Mouse (Mus musculus): ENCODE measurements around the gene Olfr615. TPM values are rescaled to one million over a fixed set of nuclear protein-coding genes. Genes with fewer than 3 reads are reported as not detected.

The Olfr615 gene
- polyA plus RNA-seq, 1 experiment, result not detected

DNA sequence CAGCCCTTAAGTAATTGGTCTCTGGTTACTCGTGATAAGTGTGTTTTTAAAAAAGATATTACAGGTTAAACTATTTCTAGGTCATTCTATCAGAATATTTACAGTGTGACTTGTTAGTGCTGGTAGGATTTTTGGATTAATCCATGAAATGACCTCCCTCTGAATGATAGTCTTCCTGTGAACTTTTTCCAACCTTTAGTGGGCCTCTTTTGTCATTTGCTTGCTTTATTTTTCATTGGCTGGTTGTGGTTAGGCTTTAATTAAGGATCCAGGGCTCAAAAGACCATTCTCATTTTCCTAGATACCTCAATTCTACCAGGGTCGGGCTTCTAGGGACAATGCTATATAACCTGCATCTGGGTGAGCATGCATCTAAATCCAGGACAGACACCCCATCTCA lies 33.9 kb downstream of the Olfr615 start, which contains the start of gene Olfr618:
Olfr618 (plus strand) TSS at position 301 of the 400 bp plus-strand sequence.
- H3K27me3 ChIP-seq (ENCODE audit: control insufficient read depth, insufficient read depth, low read length), result no peaks in the 10 kb centered on the region
- H3K27ac ChIP-seq (ENCODE audit: control insufficient read depth, insufficient read depth, low read length), result no peak within 1 kb of the TSS
- TF ChIP-seq CTCF (IDR thresholded peaks at IDR 0.05; ENCODE audit: borderline replicate concordance, control insufficient read depth, extremely low read depth, insufficient read depth, low read length, poor library complexity), result no peak
- TF ChIP-seq POLR2A (IDR thresholded peaks at IDR 0.05; ENCODE audit: control insufficient read depth, extremely low read depth, insufficient read depth, low read length, poor library complexity), result no peak
- H3K36me3 ChIP-seq (ENCODE audit: control insufficient read depth, insufficient read depth, low read length), result no peaks in the 10 kb centered on the region
- 83% methylated on average over 2 of the region's 2 CpGs for WGBS
- no peaks in the 10 kb centered on the region for H3K4me1 ChIP-seq (replicated peaks; ENCODE audit: control insufficient read depth, insufficient read depth, low read length)
- no peak for DNase-seq
- H3K4me3 ChIP-seq (ENCODE audit: control insufficient read depth, insufficient read depth, low read length), result no peak within 1 kb of the TSS

DNA sequence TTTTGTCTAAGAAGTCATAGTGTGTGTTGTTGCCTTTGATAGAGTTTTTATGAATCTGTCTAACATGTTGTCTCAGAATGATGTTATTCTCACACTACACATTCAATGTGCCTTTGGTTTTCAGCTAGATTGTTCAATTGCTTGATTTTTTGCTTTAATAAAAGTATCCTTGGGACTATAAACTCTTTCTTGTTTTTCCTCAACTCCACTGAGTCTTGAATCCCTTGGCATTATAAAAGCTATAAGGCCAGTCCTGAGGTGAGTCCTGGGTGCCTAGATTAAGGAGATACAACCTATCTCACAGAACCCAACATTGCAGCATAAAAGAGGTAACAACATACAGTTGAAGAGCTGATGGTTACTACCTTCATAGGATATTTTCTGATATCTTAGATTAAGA lies 44.4 kb downstream of the Olfr615 start, which contains the start of gene Olfr619:
Olfr619 (plus strand) TSS at position 301 of the 400 bp plus-strand sequence.
- Histone ChIP-seq H3K27me3 (ENCODE audit: control insufficient read depth, insufficient read depth, low read length) (no peaks in the 10 kb centered on the region), H3K4me1 (replicated peaks; ENCODE audit: control insufficient read depth, insufficient read depth, low read length) (no peaks in the 10 kb centered on the region), H3K27ac (ENCODE audit: control insufficient read depth, insufficient read depth, low read length) (no peak within 1 kb of the TSS), H3K4me3 (ENCODE audit: control insufficient read depth, insufficient read depth, low read length) (no peak within 1 kb of the TSS), H3K36me3 (ENCODE audit: control insufficient read depth, insufficient read depth, low read length) (no peaks in the 10 kb centered on the region)
- no peak for DNase-seq
- no peak for TF ChIP-seq POLR2A (IDR thresholded peaks at IDR 0.05; ENCODE audit: control insufficient read depth, extremely low read depth, insufficient read depth, low read length, poor library complexity)
- TF ChIP-seq CTCF (IDR thresholded peaks at IDR 0.05; ENCODE audit: borderline replicate concordance, control insufficient read depth, extremely low read depth, insufficient read depth, low read length, poor library complexity), result no peak

DNA sequence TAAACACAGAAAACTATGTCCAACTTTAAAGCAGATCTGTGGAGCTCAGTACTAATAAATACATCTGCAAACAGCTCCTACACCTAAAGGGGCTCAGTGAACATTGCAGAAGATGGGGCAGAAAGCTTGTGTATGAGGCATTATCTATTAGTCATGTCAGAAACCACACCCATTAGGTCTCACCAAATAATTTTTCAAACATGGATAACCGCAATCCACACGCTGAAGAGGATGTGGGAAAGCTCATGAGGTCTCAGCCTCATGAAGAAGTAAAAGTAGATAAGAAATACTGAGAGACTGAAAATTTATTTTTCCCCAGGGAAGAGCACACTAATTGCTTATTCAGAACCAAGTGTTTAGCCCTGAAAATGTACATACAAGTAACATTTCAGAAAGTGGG lies 51.5 kb downstream of the Olfr615 start:
- Histone ChIP-seq H3K27ac (ENCODE audit: control insufficient read depth, insufficient read depth, low read length) (no peak overlapping the region), H3K36me3 (ENCODE audit: control insufficient read depth, insufficient read depth, low read length) (no peaks in the 10 kb centered on the region), H3K4me3 (ENCODE audit: control insufficient read depth, insufficient read depth, low read length) (no peak overlapping the region), H3K27me3 (ENCODE audit: control insufficient read depth, insufficient read depth, low read length) (no peaks in the 10 kb centered on the region), H3K4me1 (replicated peaks; ENCODE audit: control insufficient read depth, insufficient read depth, low read length) (no peaks in the 10 kb centered on the region)
- TF ChIP-seq POLR2A (IDR thresholded peaks at IDR 0.05; ENCODE audit: control insufficient read depth, extremely low read depth, insufficient read depth, low read length, poor library complexity) (no peak), CTCF (IDR thresholded peaks at IDR 0.05; ENCODE audit: borderline replicate concordance, control insufficient read depth, extremely low read depth, insufficient read depth, low read length, poor library complexity) (no peak)
- DNase-seq, result no peak
- WGBS, result 69% methylated on average over 2 of the region's 2 CpGs

DNA sequence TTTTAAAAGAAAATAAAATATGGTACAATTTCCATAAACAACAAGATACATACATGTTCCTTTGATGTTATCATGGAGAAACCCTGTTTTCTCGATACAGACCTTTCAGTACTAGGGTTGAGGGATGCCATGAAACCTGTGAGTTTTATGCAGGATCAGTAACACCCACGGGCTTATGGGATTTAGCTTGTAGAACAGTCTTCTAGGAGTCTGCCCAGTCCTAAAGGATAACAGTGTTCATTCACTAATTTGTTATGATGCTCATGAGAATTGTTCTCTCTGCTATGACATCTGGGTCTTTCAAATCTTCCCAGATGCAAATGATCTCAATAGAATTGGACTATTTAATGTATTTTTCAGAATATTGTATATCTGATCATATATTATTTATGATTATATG lies 56.6 kb downstream of the Olfr615 start, which contains the start of gene Olfr620:
Olfr620 (minus strand) TSS at position 101 of the 400 bp plus-strand sequence.
- no peak for TF ChIP-seq CTCF (IDR thresholded peaks at IDR 0.05; ENCODE audit: borderline replicate concordance, control insufficient read depth, extremely low read depth, insufficient read depth, low read length, poor library complexity)
- TF ChIP-seq POLR2A (IDR thresholded peaks at IDR 0.05; ENCODE audit: control insufficient read depth, extremely low read depth, insufficient read depth, low read length, poor library complexity), result no peak
- 95% methylated on average over 2 of the region's 2 CpGs for WGBS
- H3K27me3 ChIP-seq (ENCODE audit: control insufficient read depth, insufficient read depth, low read length), result no peaks in the 10 kb centered on the region

More for the DNA sequence above, 56.6 kb downstream of the Olfr615 start, which contains the start of gene Olfr620:
- H3K36me3 ChIP-seq (ENCODE audit: control insufficient read depth, insufficient read depth, low read length), result no peaks in the 10 kb centered on the region
- H3K27ac ChIP-seq (ENCODE audit: control insufficient read depth, insufficient read depth, low read length), result no peak within 1 kb of the TSS
- no peaks in the 10 kb centered on the region for H3K4me1 ChIP-seq (replicated peaks; ENCODE audit: control insufficient read depth, insufficient read depth, low read length)
- no peak for DNase-seq
- H3K4me3 ChIP-seq (ENCODE audit: control insufficient read depth, insufficient read depth, low read length), result no peak within 1 kb of the TSS

Other genes with a start within 250 kb of the Olfr615 start
- gene Olfr597, start 239.8 kb upstream of the Olfr615 start, polyA plus RNA-seq (2012; rRNA removed), result not detected in 2 replicates
- not detected in 2 replicates for gene Olfr598, start 232.5 kb upstream of the Olfr615 start, polyA plus RNA-seq (2012; rRNA removed)
- gene Olfr599, start 220.2 kb upstream of the Olfr615 start, polyA plus RNA-seq (2012; rRNA removed), result not detected in 2 replicates
- not detected in 2 replicates for gene Olfr600, start 206.4 kb upstream of the Olfr615 start, polyA plus RNA-seq (2012; rRNA removed)
- gene Olfr601, start 193.4 kb upstream of the Olfr615 start, polyA plus RNA-seq (2012; rRNA removed), result not detected in 2 replicates
- not detected in 2 replicates for gene Olfr603, start 169.9 kb upstream of the Olfr615 start, polyA plus RNA-seq (2012; rRNA removed)
- 0.13 TPM in 1 of 2 replicates, not detected in the other for gene Usp17lc, start 141.0 kb upstream of the Olfr615 start, polyA plus RNA-seq (2012; rRNA removed)
- not detected in 2 replicates for gene Olfr605, start 110.6 kb upstream of the Olfr615 start, polyA plus RNA-seq (2012; rRNA removed)
- not detected in 2 replicates for gene Olfr606, start 107.0 kb upstream of the Olfr615 start, polyA plus RNA-seq (2012; rRNA removed)
- gene Olfr607, start 91.9 kb upstream of the Olfr615 start, polyA plus RNA-seq (2012; rRNA removed), result not detected in 2 replicates
- gene Olfr608, start 86.2 kb upstream of the Olfr615 start, polyA plus RNA-seq (2012; rRNA removed), result not detected in 2 replicates
- gene Olfr609, start 58.0 kb upstream of the Olfr615 start, polyA plus RNA-seq (2012; rRNA removed), result not detected in 2 replicates
- gene Olfr610, start 44.0 kb upstream of the Olfr615 start, polyA plus RNA-seq (2012; rRNA removed), result not detected in 2 replicates
- gene Olfr611, start 35.2 kb upstream of the Olfr615 start, polyA plus RNA-seq (2012; rRNA removed), result not detected in 2 replicates
- gene Olfr612, start 13.4 kb upstream of the Olfr615 start, polyA plus RNA-seq (2012; rRNA removed), result not detected in 2 replicates
- not detected in 2 replicates for gene Olfr613, start 8.0 kb upstream of the Olfr615 start, polyA plus RNA-seq (2012; rRNA removed)
- gene Olfr616, start 13.1 kb downstream of the Olfr615 start, polyA plus RNA-seq (2012; rRNA removed), result not detected in 2 replicates
- gene Olfr617, start 17.0 kb downstream of the Olfr615 start, polyA plus RNA-seq (2012; rRNA removed), result not detected in 2 replicates
- gene Olfr618, start 34.0 kb downstream of the Olfr615 start, polyA plus RNA-seq (2012; rRNA removed), result not detected in 2 replicates
- gene Olfr619, start 44.5 kb downstream of the Olfr615 start, polyA plus RNA-seq (2012; rRNA removed), result not detected in 2 replicates
- gene Olfr620, start 56.5 kb downstream of the Olfr615 start, polyA plus RNA-seq (2012; rRNA removed), result not detected in 2 replicates
- gene Olfr622, start 86.6 kb downstream of the Olfr615 start, polyA plus RNA-seq (2012; rRNA removed), result not detected in 2 replicates
- not detected in 2 replicates for gene Olfr623, start 107.6 kb downstream of the Olfr615 start, polyA plus RNA-seq (2012; rRNA removed)
- 0.03 TPM in 1 of 2 replicates, not detected in the other for gene Olfr624, start 115.1 kb downstream of the Olfr615 start, polyA plus RNA-seq (2012; rRNA removed)
- not detected in 2 replicates for gene Olfr625-ps1, start 126.6 kb downstream of the Olfr615 start, polyA plus RNA-seq (2012; rRNA removed)
- not detected in 2 replicates for gene Olfr243, start 158.6 kb downstream of the Olfr615 start, polyA plus RNA-seq (2012; rRNA removed)
- not detected in 2 replicates for gene Olfr628, start 174.3 kb downstream of the Olfr615 start, polyA plus RNA-seq (2012; rRNA removed)
- not detected in 2 replicates for gene Olfr629, start 188.9 kb downstream of the Olfr615 start, polyA plus RNA-seq (2012; rRNA removed)
- not detected in 2 replicates for gene Olfr630, start 201.3 kb downstream of the Olfr615 start, polyA plus RNA-seq (2012; rRNA removed)
- gene Olfr69, start 215.5 kb downstream of the Olfr615 start, polyA plus RNA-seq (2012; rRNA removed), result not detected in 2 replicates
- not detected in 2 replicates for gene Olfr68, start 223.6 kb downstream of the Olfr615 start, polyA plus RNA-seq (2012; rRNA removed)
- gene Olfr67, start 235.7 kb downstream of the Olfr615 start, polyA plus RNA-seq (2012; rRNA removed), result not detected in 2 replicates

Data from thymus, adult 2 months (tissue).